8 mouse cellular contexts compared by ENCODE assay signal in the genomic region with DNA sequence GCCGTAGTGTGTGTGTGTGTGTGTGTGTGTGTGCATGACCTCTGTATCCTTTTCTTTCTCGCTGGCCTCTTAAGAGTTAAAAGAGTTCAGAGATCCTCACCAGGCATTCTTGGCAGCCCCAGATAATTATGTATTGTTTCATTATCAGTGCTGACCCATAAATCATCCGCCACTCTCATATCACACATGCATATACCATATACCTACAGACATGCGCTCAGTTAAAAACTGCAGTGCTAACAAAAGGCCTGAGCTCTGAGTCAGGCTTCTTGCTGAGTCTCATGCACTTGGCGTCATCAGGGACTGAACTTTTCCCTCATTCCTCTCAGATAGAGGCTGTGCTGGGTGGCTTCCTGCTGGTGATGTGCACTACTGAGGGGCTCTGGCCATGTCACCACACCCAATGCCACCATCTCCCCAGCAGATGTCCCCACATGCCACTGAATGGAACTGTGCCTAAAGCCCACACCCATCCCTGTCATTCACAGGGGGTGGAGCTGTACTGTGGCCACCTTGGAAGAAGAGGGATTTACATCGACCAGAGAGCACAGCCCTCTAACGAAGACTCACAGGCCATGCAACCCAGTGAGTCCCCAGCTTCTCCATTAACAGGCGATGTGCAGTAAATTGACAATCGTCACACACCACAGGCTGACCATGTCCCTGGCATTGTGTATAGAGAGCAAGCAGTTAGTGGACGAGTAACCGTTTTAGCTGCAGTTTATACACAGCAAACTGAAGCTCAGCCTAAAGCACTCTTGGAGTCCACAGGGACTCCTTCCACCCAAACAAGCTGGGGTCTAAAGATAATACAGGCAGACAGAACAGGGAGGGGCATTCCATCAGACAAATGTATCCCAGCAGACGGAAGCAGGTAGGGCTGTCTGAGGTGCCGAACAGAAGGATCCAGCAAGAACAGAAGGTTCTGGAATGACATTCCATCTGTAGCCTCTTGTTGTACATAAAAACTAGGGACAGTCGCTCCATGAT. TPM values are rescaled to one million over a fixed set of nuclear protein-coding genes. Genes with fewer than 3 reads are reported as not detected.
DNase-seq lines count a peak whose midpoint lies in the region; ATAC-seq lines count a peak whose summit lies in the region.

No protein-coding gene starts in this region.

- peak; percentile 80 to 83 for DNase-seq in cerebellum, postnatal 10 days
- no peak for DNase-seq in neural tube, embryonic 10.5 days (ENCODE audit: extremely low spot score, low spot score)
- no peak for DNase-seq in left cerebral cortex, postnatal 25 days (ENCODE audit: low spot score in 2 of 2)
- DNase-seq in right cerebral cortex, postnatal 10 days (ENCODE audit: low spot score in 2 of 2), result no peak

- no peak overlapping the region for H3K4me3 ChIP-seq in neural tube, embryonic 13.5 days
- no peak overlapping the region for H3K4me3 ChIP-seq in hindbrain, embryonic 16.5 days (ENCODE audit: low read length)

- intact Hi-C loops in left cerebral cortex, postnatal 25 days (cut with DNase I), result no loop called here

- H3K9me3 ChIP-seq in neural tube, embryonic 13.5 days, result no peaks in the 10 kb centered on the region
- no peaks in the 10 kb centered on the region for H3K9me3 ChIP-seq in hindbrain, embryonic 16.5 days (ENCODE audit: control insufficient read depth, low read length)

- 62% methylated on average over 14 of the region's 14 CpGs for WGBS in neural tube, embryonic 13.5 days
- WGBS in hindbrain, embryonic 16.5 days, result 64% methylated on average over 14 of the region's 14 CpGs

- H3K36me3 ChIP-seq in neural tube, embryonic 13.5 days, result no peaks in the 10 kb centered on the region
- H3K36me3 ChIP-seq in hindbrain, embryonic 16.5 days (ENCODE audit: control insufficient read depth, insufficient read depth, low read length), result no peaks in the 10 kb centered on the region

- H3K4me1 ChIP-seq in neural tube, embryonic 13.5 days (replicated peaks), result no peaks in the 10 kb centered on the region
- no peaks in the 10 kb centered on the region for H3K4me1 ChIP-seq in hindbrain, embryonic 16.5 days (ENCODE audit: control insufficient read depth, insufficient read depth, low read depth, low read length)

- H3K9ac ChIP-seq in neural tube, embryonic 13.5 days, result peak overlapping the region; percentile 31; the same call in 1 of the 2 replicates
- H3K9ac ChIP-seq in hindbrain, embryonic 16.5 days (ENCODE audit: low read depth, low read length), result 0 out of 2 replicates have a peak overlapping the region, but pooled peaks have one; percentile 9

- no peak overlapping the region for H3K27ac ChIP-seq in neural tube, embryonic 13.5 days (replicated peaks)
- H3K27ac ChIP-seq in hindbrain, embryonic 16.5 days (ENCODE audit: low read depth, low read length), result no peak overlapping the region

- ATAC-seq in cerebellum, adult (ENCODE audit: insufficient number of reproducible peaks, low FRiP score, low TSS enrichment), result no peak
- no peak for ATAC-seq in neural tube, embryonic 13.5 days (ENCODE audit: low read depth)
- ATAC-seq in hindbrain, embryonic 16.5 days, result 0 out of 2 replicates have a peak, but pooled peaks have one; percentile 19
- peak; percentile 87 for ATAC-seq in megakaryocyte progenitor cell, adult 5-6 weeks (replicated peaks; ENCODE audit: poor library complexity)

- H3K27me3 ChIP-seq in neural tube, embryonic 13.5 days, result no peaks in the 10 kb centered on the region
- no peaks in the 10 kb centered on the region for H3K27me3 ChIP-seq in hindbrain, embryonic 16.5 days (replicated peaks; ENCODE audit: control insufficient read depth, insufficient read depth, low read length)

- H3K4me2 ChIP-seq in neural tube, embryonic 13.5 days, result no peak overlapping the region
- no peak overlapping the region for H3K4me2 ChIP-seq in hindbrain, embryonic 16.5 days (ENCODE audit: low read length)

RNA-seq across cellular contexts. Expression of gene Tchp, which starts 4.9 kb away (rescaled TPM):
- polyA plus RNA-seq in neural tube, embryonic 13.5 days (2015; fragmentation: Nextera tagmentation; extraction: Ambion mirVana), result 18.3 and 19.0 TPM in 2 replicates
- polyA plus RNA-seq in hindbrain, embryonic 16.5 days (2015; fragmentation: Nextera tagmentation; extraction: Ambion mirVana), result 15.6 and 16.9 TPM in 2 replicates
- 4.9 and 5.4 TPM in 2 replicates for total RNA-seq in megakaryocyte progenitor cell, adult 5-6 weeks (2015)
- 10.0 and 10.2 TPM in 2 replicates for total RNA-seq in megakaryocyte progenitor cell, adult 5-6 weeks (2017)
- total RNA-seq in left cerebral cortex, postnatal 25 days (2021), result 10 to 100 TPM; 11.6 to 13.6 TPM

RNA-seq across cellular contexts. Expression of gene Gltp, which starts 11.9 kb away (rescaled TPM):
- 41.4 and 48.5 TPM in 2 replicates for polyA plus RNA-seq in neural tube, embryonic 13.5 days (2015; fragmentation: Nextera tagmentation; extraction: Ambion mirVana)
- polyA plus RNA-seq in hindbrain, embryonic 16.5 days (2015; fragmentation: Nextera tagmentation; extraction: Ambion mirVana), result 49.9 and 53.4 TPM in 2 replicates
- total RNA-seq in megakaryocyte progenitor cell, adult 5-6 weeks (2015), result 94.3 and 101 TPM in 2 replicates
- total RNA-seq in megakaryocyte progenitor cell, adult 5-6 weeks (2017), result 46.1 and 48.6 TPM in 2 replicates
- total RNA-seq in left cerebral cortex, postnatal 25 days (2021), result 10 to 100 TPM; 24.6 to 28.3 TPM

RNA-seq across cellular contexts. Expression of gene Trpv4, which starts 44.5 kb away (rescaled TPM):
- 0.81 and 1.5 TPM in 2 replicates for polyA plus RNA-seq in neural tube, embryonic 13.5 days (2015; fragmentation: Nextera tagmentation; extraction: Ambion mirVana)
- 2.3 and 3.0 TPM in 2 replicates for polyA plus RNA-seq in hindbrain, embryonic 16.5 days (2015; fragmentation: Nextera tagmentation; extraction: Ambion mirVana)
- total RNA-seq in megakaryocyte progenitor cell, adult 5-6 weeks (2015), result 0.15 and 0.25 TPM in 2 replicates
- total RNA-seq in megakaryocyte progenitor cell, adult 5-6 weeks (2017), result 0.17 TPM in 1 of 2 replicates, not detected in the other
- 1 to 10 TPM; 1.9 to 2.2 TPM for total RNA-seq in left cerebral cortex, postnatal 25 days (2021)

Comparison
In these comparisons a context has a peak if more than half of its experiments do, and no peak if none do; other contexts are left out.
1. DNase-seq: peak in cerebellum, postnatal 10 days (2 of 2); none in neural tube, embryonic 10.5 days (single experiment), left cerebral cortex, postnatal 25 days (0 of 2) and right cerebral cortex, postnatal 10 days (0 of 2).
2. ATAC-seq: peak in hindbrain, embryonic 16.5 days (single experiment) and megakaryocyte progenitor cell, adult 5-6 weeks (single experiment); none in cerebellum, adult (single experiment) and neural tube, embryonic 13.5 days (single experiment).